Mouse (Mus musculus) CD4-positive, CD25-positive, alpha-beta regulatory T cell, adult 9 weeks (primary cell): Measurements from ENCODE around the gene Hlf. TPM values are rescaled to one million over a fixed set of nuclear protein-coding genes. Genes with fewer than 3 reads are reported as not detected.

Experiments used
- polyA plus RNA-seq: library from polyadenylated mRNA; unstranded; fragments of 100-300 nt; shearing (Covaris generic); gene quantifications from one replicate; pipeline ENCODE4 v1.2.1, GENCODE M21; 2017

Gene Hlf
- 0.19 TPM for polyA plus RNA-seq

GRCm38 (mm10) chr11:90390817-90391173 is at the start of gene Hlf:
Gene Hlf (minus strand): TSS chr11:90390895.

Other genes starting within 250 kb of the Hlf start
- 4.9 TPM for gene Gm45716, start 203.2 kb downstream of the Hlf start, polyA plus RNA-seq
- gene Mmd, start 141.4 kb downstream of the Hlf start, polyA plus RNA-seq, result 21.9 TPM
- gene Stxbp4, start 247.2 kb upstream of the Hlf start, polyA plus RNA-seq, result 3.8 TPM
- 8.2 TPM for gene Cox11, start 247.3 kb upstream of the Hlf start, polyA plus RNA-seq